In genomic region chr13:8424019-8424719, GRCm38 (mm10) we compare ENCODE assay signal across 22 mouse cellular contexts.
DNase-seq lines count a peak whose midpoint lies in the region; ATAC-seq and TF ChIP-seq lines count a peak whose summit lies in the region.
"Had no signal": no experiment of that assay in that cellular context is flagged by ENCODE, and none has a peak within 500 bp of the region (broad histone marks: within the 10 kb centered on the region; RNA-seq: fewer than 3 reads in every experiment).

No protein-coding gene starts in this region.

- no peaks in the 10 kb centered on the region for H3K4me1 ChIP-seq in cerebellum, adult 2 months (ENCODE audit: control insufficient read depth, insufficient read depth, low read length)
- H3K4me1 ChIP-seq in forebrain, embryonic 16.5 days (replicated peaks; ENCODE audit: control insufficient read depth, insufficient read depth, low read length): 0 out of 2 replicates have a peak, but pooled peaks cover 4% of the 10 kb centered on the region
- H3K4me1 ChIP-seq in forebrain, embryonic 12.5 days: no peaks in the 10 kb centered on the region
- no peaks in the 10 kb centered on the region for H3K4me1 ChIP-seq in neural tube, embryonic 15.5 days
- H3K4me1 ChIP-seq: heart, embryonic 12.5 days; heart, embryonic 15.5 days; hindbrain, embryonic 10.5 days; hindbrain, embryonic 13.5 days; intestine, embryonic 15.5 days had no signal

- no peak for TF ChIP-seq CTCF in cerebellum, adult 2 months (IDR thresholded peaks at IDR 0.05; ENCODE audit: borderline replicate concordance, insufficient read depth, low read depth, low read length)

- 51% methylated on average over 15 of the region's 15 CpGs for WGBS in cerebellum, adult 2 months
- WGBS in forebrain, embryonic 16.5 days: 66% methylated on average over 15 of the region's 15 CpGs
- 89% methylated on average over 15 of the region's 15 CpGs for WGBS in forebrain, embryonic 12.5 days
- 60% methylated on average over 15 of the region's 15 CpGs for WGBS in neural tube, embryonic 15.5 days

- no peak overlapping the region for H3K27ac ChIP-seq in cerebellum, adult 2 months (ENCODE audit: insufficient read depth, low read length)
- H3K27ac ChIP-seq in forebrain, embryonic 16.5 days (ENCODE audit: low read length): no peak overlapping the region
- no peak overlapping the region for H3K27ac ChIP-seq in forebrain, embryonic 12.5 days
- H3K27ac ChIP-seq in neural tube, embryonic 15.5 days (replicated peaks): no peak overlapping the region
- H3K27ac ChIP-seq: heart, embryonic 15.5 days; hindbrain, embryonic 10.5 days; hindbrain, embryonic 13.5 days; intestine, embryonic 15.5 days had no signal

- H3K9me3 ChIP-seq in forebrain, embryonic 16.5 days (ENCODE audit: control insufficient read depth, low read length): no peaks in the 10 kb centered on the region
- H3K9me3 ChIP-seq in forebrain, embryonic 12.5 days: no peaks in the 10 kb centered on the region
- no peaks in the 10 kb centered on the region for H3K9me3 ChIP-seq in neural tube, embryonic 15.5 days (replicated peaks)
- H3K9me3 ChIP-seq: heart, embryonic 12.5 days; heart, embryonic 15.5 days; hindbrain, embryonic 10.5 days; hindbrain, embryonic 13.5 days; intestine, embryonic 15.5 days had no signal

- no peak overlapping the region for H3K9ac ChIP-seq in forebrain, embryonic 16.5 days (replicated peaks; ENCODE audit: low read depth, low read length)
- H3K9ac ChIP-seq in forebrain, embryonic 12.5 days: no peak overlapping the region
- H3K9ac ChIP-seq in neural tube, embryonic 15.5 days (replicated peaks): no peak overlapping the region
- H3K9ac ChIP-seq: heart, embryonic 12.5 days; heart, embryonic 15.5 days; hindbrain, embryonic 13.5 days; intestine, embryonic 15.5 days had no signal

- DNase-seq in cerebellum, postnatal 10 days: peak; percentile 23 to 34
- DNase-seq in cerebellum, adult 2 months: no peak
- DNase-seq in neural tube, embryonic 10.5 days (ENCODE audit: extremely low spot score, low spot score): no peak
- no peak for DNase-seq in lung, postnatal 14 days
- DNase-seq: adrenal gland, adult 8-10 months; adrenal gland, postnatal 25 days; cerebellum, adult 11 months; cerebellum, adult 8-10 months; gastrocnemius, postnatal 25 days; heart, adult 18-20 months; heart, postnatal 10 days; heart, postnatal 36 days had no signal

- no peaks in the 10 kb centered on the region for H3K36me3 ChIP-seq in forebrain, embryonic 16.5 days (ENCODE audit: control insufficient read depth, insufficient read depth)
- no peaks in the 10 kb centered on the region for H3K36me3 ChIP-seq in forebrain, embryonic 12.5 days (replicated peaks)
- H3K36me3 ChIP-seq in neural tube, embryonic 15.5 days: no peaks in the 10 kb centered on the region
- H3K36me3 ChIP-seq: heart, embryonic 12.5 days; heart, embryonic 15.5 days; hindbrain, embryonic 10.5 days; hindbrain, embryonic 13.5 days; intestine, embryonic 15.5 days had no signal

- no peak overlapping the region for H3K4me2 ChIP-seq in forebrain, embryonic 16.5 days (ENCODE audit: low read length)
- H3K4me2 ChIP-seq in forebrain, embryonic 12.5 days: no peak overlapping the region
- no peak overlapping the region for H3K4me2 ChIP-seq in neural tube, embryonic 15.5 days
- H3K4me2 ChIP-seq: heart, embryonic 12.5 days; heart, embryonic 15.5 days; hindbrain, embryonic 13.5 days; intestine, embryonic 15.5 days had no signal

- ATAC-seq in forebrain, embryonic 16.5 days: peak; percentile 70; the same call in 1 of the 2 replicates
- ATAC-seq in forebrain, embryonic 12.5 days (ENCODE audit: low FRiP score): no peak
- peak; percentile 31; the same call in 1 of the 2 replicates for ATAC-seq in neural tube, embryonic 15.5 days (ENCODE audit: low FRiP score)
- ATAC-seq: activated CD4-positive, CD25-positive, alpha-beta regulatory T cell, adult 4 months; hindbrain, embryonic 16.5 days; intestine, embryonic 15.5 days had no signal

- H3K27me3 ChIP-seq in cerebellum, adult 2 months (ENCODE audit: control insufficient read depth, insufficient read depth, low read length): no peaks in the 10 kb centered on the region
- H3K27me3 ChIP-seq in forebrain, embryonic 16.5 days (replicated peaks; ENCODE audit: control insufficient read depth, insufficient read depth, low read length): no peaks in the 10 kb centered on the region
- no peaks in the 10 kb centered on the region for H3K27me3 ChIP-seq in forebrain, embryonic 12.5 days
- H3K27me3 ChIP-seq in neural tube, embryonic 15.5 days (replicated peaks): no peaks in the 10 kb centered on the region
- H3K27me3 ChIP-seq: heart, embryonic 12.5 days; heart, embryonic 15.5 days; hindbrain, embryonic 13.5 days; intestine, embryonic 15.5 days had no signal

- no peak for TF ChIP-seq POLR2A in cerebellum, adult 2 months (IDR thresholded peaks at IDR 0.05; ENCODE audit: borderline replicate concordance, insufficient read depth, low read length)

- no peak overlapping the region for H3K4me3 ChIP-seq in cerebellum, adult 2 months (replicated peaks; ENCODE audit: insufficient read depth, low read depth, low read length)
- H3K4me3 ChIP-seq in forebrain, embryonic 16.5 days (replicated peaks; ENCODE audit: low read length): no peak overlapping the region
- H3K4me3 ChIP-seq in forebrain, embryonic 12.5 days (replicated peaks): no peak overlapping the region
- H3K4me3 ChIP-seq in neural tube, embryonic 15.5 days (replicated peaks): no peak overlapping the region
- H3K4me3 ChIP-seq: heart, embryonic 12.5 days; heart, embryonic 15.5 days; hindbrain, embryonic 10.5 days; hindbrain, embryonic 13.5 days; intestine, embryonic 15.5 days had no signal

Comparison
In these comparisons a context has a peak if more than half of its experiments do, and no peak if none do; other contexts are left out.
1. DNase-seq: peak in cerebellum, postnatal 10 days (2 of 2); none in cerebellum, adult 2 months (0 of 2), neural tube, embryonic 10.5 days (single experiment) and lung, postnatal 14 days (single experiment).